Mouse (Mus musculus): Measurements from ENCODE around the gene Spats2l. TPM values are rescaled to one million over a fixed set of nuclear protein-coding genes. Genes with fewer than 3 reads are reported as not detected.

Gene Spats2l
- 10 to 100 TPM; 29.7 to 32.7 TPM for total RNA-seq (2021)

DNA sequence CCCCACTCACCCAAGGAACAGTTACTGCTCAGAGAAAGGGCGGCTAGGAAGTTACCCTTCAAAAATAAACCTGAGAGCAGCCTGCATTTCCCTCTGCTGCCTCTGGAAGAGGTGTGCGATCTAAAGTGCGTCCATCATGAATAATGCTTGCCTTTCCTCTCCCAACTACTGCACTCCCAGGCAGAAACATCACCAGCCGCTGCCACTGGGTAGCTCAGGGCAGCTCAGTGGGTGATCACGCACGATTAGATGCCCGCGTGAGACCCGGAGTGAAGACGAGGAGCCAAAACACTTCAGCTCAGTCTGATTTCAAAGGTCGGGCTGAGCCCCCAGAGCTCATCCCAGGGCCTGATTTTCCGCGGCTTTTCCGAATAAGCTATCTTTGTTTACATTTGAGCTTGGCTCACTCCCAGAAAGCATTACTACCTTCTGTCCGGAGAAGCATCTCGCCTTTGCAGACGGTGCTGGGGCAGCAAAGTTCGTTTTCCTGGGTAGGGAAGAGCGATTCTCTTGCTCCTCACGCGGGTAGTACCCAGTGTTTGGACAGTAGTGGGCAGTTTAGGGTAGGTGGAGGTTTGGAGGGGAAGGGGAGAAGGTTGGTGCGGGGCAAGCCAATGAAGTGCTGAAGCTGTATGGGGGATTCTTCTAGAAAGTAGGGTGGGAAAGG lies at the start of gene Spats2l:
Gene Spats2l (plus strand): TSS at position 162 of the 667 bp plus-strand sequence.
- peak; percentile 44 for DNase-seq

DNA sequence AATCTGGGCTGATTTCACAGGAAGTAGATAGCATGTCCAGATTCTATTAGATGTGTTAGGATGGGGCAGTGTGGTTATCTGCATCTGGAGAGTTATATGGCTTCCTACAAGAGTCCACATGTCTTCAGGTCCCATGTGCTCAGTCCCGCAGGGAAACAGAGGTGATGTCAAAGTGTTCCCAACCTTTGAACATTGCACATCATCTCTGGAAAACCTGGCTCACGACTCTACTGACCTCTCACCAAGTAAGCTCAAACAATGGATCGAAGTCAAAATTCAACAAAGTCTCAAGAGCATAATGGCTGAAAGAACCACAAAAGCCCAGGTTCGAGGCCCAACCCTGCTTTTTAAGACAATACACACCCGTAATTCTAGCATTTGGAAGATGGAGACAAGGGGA lies 48.7 kb upstream of the Spats2l start:
- no peak for DNase-seq

DNA sequence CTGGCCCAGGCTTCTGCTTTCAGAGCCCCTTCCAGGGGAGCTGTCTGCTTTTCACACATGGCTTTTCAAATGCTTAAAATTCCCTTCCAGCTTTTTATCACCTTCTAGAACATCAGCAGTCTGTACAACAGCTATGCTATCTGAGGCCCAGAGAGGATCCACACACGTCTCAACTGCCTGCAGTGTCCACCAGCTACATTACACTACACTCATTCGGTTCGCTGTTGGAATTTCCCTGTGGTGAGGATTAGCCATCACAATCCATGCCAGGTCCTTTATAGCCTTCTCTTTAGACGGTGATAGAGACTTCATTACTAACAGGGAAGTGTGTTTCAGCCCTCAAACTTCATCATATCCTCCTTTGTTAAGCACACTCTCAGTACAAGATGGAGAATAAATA lies 38.1 kb upstream of the Spats2l start:
- no peak for DNase-seq

DNA sequence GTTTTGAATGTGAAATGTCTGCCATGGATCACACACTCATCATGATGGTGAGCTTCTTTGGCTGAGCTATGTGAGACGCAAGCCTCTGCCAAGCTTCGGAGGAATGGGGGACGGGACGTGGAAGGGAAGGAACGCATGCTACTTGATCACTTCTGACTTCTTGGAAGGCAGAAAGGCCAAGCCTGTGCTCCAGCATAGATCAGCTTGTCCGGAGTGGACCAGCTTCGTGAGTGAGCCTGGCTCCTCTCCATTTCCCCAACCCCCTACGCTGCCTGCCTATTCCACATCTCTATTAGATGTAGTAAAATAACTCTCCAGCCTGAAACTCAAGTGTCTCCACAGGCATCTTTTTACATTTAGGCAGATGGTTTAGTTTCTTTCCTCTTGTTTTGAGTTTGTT lies 32.2 kb upstream of the Spats2l start:
- DNase-seq, result peak; percentile 10

DNA sequence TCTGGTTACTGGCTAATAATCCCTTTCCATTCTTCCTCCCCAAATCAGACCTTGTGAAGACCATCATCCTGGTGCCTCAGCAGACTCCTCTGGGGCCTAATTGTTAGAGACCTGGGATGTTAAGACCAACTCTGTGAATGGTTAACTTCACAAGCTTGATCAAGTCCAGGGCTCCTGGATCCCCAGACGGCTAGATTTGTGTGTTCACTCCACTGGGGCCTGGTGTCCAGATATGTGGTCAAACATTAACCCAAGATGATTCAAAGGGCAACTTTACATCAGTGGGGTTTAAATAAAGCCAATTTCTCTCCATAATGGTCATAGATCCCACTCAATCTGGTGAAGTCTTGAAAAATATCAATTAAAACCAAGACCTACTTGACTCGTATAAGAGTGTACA lies 31.7 kb upstream of the Spats2l start:
- no peak for DNase-seq

DNA sequence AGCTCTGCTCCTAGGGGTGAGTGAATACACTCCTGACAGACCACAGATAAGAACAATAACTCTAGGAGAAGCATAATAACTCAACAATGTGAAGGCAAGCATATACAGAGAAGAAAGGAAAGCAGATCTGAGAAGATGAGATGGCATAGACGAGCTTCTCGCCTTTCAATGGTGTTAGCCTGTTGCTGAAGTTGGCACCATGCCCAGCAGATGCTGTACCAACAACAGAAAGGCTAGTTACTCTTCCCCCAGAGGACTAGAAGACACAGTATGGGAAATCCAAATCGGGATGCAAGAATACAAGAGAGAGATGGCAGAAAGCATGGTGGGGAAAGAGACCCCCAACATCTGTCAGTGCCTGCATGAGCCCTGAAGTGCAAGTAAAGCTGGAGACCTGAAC lies 22.2 kb upstream of the Spats2l start:
- no peak for DNase-seq

DNA sequence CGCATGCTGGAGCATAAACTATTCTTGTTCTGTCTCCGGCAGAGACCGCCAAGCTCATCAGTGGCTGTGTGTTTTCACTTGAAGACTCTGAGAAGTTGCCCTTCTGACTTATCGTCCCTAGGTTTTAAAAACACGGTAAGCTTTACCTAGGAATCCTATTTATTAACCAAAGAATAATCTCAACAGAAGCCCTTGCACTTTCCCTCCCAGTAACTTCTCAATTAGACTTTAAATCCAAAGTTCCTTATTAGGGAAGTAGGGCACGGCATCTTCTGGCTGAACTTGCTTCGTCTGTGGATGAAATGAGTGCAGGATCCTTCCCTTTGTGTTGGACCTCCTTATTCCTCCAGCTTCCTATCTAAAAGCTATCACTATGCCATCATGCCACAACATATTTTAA lies 7.6 kb upstream of the Spats2l start:
- DNase-seq, result no peak

DNA sequence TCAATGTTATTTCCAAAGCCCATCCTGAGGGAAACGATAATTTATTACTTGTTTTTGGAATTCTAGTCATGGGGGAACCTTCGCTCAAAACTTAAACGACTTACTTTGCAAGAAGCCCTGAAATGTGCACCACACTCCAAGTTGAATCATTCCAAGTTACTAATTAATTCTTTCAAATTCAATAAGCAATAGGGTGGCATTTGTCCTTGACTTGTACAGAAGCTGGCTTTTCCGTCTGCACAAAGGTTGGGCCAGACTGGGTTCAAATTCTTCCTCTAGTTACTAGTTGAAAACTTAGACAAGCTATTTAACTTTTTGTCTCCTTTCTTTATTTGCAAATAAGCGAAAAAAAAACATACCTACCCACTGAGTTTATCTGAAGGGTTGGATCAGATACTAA lies 636 bp upstream of the Spats2l start:
- DNase-seq, result no peak

DNA sequence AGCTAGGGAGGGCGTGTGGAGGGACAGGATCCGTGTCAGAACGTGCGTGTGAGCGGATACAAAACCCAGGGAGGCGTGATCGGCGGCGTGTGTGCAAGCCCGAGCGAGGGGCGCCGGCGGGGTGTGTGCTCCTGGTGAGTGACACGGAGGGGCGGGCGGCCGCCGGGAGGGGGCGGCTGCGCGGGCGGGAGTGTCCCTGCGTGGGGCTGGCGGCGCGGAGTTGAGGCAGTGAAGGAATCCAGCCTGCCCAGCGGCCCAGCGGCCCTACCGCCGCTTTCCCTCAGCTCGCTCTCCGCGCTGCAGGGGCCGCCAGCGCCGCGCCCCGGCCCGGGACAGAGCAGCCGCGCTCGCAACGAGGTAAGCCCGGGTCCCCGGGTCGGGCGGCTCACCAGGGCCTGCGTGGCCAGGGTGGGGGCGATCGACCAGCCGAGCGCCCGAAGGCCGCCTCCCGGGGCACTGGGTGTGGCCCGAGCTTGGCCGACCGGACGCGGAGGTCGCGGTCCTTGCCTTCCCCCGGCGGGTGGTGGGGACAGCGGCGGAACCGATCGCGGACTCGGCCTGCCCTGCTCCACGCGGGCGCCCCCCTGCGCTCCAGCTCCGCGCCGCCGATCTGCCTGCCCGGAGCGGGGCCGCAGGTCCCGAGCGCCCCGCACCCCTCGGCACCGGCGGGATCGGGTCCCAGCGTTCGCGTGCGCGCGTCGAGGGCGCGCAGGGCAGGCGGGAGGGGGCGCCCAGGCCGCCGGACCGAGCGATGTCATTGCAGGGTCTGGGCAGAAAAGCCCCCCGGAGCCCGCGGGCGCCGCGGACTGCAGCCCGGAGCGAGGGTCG lies 920 bp downstream of the Spats2l start:
- DNase-seq, result peak; percentile 80

DNA sequence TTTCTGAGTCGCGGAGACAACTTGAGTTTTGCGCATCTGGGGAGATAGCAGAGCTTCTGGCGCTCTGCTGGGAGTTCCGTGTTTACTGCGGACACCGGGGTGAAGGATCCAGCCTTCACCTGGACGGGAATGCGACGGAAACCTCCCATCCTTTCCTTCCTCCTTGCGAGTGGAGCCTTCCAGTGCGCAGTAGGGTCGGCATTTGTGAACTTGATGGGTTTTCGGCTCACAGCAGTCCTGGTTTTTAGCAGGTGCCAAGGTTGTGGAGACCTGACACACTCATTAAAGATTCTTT lies 1.5 kb downstream of the Spats2l start:
- DNase-seq, result no peak

DNA sequence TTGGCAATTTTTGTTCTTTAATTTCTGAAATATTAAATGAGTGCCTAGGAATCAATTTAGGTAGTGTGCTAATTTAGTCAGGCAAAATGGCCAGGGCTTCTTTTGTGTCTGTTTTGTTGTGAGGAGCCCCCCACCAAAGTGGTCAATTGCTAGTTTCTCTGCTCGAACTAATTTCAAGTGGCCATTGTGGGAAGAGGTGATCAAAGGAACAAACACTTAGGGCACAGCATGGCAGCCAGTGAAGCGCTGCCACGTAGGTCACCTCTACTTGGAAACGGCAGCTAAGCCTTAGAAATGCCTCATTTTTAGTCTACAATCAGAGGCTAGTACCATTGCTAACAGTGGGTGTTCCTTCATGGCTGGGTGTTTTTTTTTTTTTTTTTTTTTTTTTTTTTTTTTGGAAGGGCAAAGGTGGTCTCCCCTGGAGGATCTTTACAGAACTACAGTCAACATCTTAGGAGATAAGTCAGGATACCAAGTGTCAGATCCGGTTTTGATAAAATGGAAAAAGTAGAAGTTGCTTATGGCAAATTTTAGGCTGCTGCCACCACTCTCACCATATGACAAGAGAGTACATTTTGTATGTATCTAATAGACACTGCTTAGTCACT lies 2.8 kb downstream of the Spats2l start:
- no peak for DNase-seq

DNA sequence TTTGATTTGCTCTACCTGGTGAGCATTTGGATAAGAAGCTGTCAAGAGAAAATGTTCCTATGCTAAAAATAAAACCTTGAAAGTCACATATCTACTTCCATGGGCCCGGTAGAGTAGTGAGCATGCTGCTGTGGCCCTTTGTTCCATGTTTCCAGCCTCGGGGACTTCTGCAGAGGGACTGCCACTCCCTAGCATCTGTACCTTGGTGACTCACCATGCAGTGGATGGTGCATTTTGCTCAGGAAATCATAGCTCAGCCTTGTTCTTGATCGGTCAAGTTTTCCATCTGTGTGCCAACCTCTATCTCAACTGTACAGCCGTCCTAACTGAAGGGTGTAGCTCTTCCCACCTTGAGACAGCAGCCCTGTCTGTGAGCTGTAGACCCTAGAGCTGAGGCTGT lies 10.3 kb downstream of the Spats2l start:
- DNase-seq, result no peak

DNA sequence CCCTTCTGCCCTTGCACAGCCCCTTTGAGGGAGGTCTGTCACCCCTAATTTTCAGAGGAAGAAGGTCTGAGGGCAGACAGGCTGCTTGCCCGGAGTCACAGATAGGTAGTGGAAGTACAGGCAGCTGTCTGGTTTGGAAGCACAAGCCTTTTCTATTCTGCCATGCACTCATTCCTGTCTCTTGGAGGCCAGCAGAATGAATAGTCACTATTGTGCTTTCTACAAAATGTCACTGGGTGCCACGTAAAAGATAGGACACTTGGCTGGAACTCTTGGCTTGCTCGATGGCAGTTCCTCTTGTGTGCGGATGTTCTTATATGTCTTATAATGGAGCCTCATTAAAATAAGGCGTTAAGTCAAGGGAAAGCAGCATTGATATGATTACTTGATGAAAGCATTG lies 15.9 kb downstream of the Spats2l start:
- no peak for DNase-seq

DNA sequence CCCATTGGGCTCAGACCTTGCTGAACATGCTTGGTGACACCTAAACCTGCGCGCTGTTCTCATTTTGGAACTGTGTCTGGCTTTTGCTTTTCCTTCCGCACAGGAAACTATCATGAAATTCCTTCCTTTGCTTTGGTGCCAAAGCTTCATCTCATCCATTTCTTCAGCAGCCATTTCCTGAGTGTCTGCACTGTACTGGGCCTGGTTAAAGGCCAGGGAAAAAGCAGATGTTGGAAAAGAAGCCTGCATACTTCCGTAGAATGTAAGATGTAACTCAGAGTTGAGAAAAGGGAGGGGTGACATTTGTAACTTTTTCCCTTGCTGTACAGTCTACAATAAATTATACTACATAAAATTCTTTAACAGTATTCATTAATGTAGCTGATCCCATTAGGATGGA lies 18.2 kb downstream of the Spats2l start:
- peak; percentile 19 for DNase-seq

DNA sequence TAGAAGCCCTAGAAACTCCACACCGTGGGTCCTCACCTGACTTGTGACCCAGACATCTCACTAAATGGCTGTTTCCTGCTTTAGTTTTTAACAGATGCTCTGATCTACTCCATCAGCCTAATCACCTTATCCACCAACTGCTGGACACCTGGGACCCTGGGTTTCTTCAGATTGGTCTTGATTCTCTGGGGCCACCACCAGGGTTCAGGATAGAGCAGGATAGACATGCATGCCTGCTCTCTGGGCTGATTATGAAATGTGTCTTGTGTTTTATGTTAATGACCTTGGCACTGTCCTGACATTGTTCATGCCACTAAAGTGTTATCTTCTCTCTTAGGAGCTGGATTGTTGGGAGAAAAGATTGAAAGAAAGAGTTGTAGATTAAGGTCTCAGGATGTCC lies 21.9 kb downstream of the Spats2l start:
- no peak for DNase-seq

DNA sequence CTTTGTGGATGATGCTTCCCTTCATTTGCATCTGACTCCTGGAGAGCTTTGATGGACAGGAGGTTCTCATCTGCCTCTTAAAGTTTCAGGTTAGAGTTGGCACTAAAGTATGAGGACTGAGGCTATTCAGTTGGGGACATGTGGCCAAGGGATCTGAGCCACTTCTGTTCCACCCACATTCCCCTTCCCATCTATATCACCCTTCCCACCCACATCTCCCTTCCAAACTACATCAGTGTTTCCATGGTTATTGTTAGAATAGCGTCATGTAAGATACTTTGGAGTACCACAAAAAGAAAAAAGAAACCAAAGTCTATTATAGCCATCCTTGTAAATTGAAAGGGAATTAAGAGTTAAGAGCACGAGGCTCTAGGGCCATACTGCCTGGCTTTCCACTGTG lies 25.4 kb downstream of the Spats2l start:
- no peak for DNase-seq

DNA sequence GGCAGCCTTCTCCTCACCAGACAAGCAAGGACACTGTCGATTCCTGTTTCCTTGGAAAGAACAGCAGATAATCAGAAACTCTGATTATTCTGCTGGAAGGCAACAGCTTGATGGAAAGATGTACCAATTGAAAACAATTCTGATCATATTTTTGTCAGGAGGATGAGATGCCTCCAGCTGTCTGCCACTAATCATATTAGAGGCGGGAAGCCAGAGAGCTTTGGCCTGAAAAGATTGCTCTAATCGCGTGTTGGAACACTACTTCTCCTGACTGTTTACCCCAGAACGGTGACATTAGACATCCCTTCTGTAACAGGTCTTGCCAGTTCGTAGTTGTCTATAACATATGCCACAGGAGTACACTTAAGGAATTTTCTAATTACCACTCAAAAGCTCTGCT lies 26.9 kb downstream of the Spats2l start:
- DNase-seq, result no peak

DNA sequence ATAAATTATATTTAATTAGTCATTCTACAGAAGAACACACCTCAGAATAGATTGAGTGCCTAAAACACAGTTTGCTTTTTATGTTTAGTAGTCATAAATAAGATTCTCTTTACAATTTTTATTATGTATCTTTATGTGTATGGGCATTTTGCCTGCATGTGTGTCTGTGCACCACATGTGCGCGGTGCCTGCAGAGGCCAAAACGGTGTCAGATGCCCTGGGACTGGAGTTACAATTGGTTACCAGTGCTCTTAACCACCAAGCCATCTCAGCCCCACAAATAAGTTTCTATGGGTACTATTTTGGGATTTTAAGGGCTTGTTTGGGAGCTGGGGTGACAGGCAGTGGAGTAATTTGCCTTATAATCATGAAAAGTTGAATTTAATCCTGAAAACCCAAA lies 32.2 kb downstream of the Spats2l start:
- DNase-seq, result no peak

DNA sequence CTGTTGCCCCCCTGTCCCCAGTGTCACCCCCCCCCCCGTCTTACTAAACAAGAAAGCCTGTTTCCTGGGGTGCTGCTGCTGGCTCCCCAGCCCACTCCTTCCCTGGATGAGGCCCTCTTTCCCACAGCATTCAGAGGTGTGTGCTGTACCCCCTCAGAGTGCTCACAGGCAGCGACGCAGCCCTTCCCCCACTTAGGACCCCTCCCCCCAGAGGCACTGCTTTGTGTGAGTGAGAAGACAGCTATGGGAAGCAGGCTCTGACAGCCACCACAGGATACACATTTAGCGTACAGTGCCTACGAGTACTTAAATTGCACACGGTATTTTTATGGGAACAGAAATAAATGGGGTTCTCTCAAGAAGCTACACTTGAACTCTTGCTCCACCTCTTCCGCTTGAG lies 33.9 kb downstream of the Spats2l start:
- no peak for DNase-seq

DNA sequence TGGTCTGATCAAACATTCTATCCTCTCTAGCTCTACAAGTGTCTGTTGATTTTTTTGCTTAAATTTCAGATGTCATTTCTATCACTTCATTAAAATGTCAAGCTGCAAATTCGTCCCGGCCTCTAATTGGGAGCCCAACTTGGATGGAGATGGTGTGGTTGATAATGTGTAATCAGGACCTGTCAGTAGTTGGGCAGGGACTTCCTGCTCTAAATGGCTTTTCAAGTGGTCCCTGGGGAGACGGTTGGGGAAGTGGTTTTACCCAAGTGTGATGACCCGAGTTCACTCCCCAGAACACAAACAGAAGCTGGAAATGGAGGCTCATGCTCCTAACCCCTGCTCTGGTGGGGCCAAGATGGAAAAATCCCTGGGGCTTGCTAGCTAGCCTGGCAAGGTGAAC lies 36.3 kb downstream of the Spats2l start:
- DNase-seq, result no peak

DNA sequence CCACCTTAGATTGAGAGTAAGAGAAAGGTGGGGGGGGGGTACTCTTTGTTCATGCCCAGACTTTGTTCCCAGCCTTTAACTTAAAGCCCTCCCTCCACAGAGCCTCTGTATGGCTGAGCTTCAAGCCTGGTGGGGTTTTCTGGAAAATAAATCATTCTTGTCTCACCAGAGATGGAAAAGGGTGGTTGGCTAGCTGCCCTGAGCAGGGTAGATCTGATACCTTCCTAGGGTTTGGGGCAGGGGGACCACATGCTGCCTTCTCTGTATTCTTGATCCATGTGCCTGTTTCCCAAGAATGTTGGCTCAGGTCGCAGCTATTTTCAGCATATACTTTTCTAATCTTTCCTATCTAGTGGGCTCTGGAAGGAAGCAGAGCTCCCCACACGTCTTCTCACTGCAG lies 43.1 kb downstream of the Spats2l start:
- DNase-seq, result no peak

DNA sequence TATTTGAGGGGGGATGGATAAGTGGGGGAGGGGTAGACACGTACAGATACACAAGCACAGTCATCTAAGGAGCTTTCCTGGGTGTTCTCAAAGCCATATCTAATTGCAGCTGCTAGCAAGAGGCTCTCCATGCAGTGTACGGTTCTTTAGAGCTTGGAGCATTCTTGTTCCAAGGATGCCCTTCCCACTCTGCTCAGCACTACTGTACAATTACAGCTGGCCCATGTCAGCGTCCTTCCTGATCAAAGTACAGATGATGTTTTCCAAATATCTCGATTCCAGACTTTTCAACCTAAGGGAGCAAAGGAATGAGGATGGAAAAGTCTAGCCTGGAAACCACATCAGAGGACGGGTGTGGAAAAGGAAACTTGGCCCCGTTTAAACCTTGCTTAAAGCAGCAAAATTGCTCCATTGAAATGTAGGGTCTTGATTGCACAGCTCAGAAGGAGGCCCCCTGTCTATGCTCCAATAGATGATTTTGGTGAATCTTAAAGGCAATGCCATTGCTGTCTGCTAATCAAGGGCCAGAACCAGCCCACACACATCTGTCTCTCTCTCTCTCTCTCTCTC lies 46.6 kb downstream of the Spats2l start:
- no peak for DNase-seq

DNA sequence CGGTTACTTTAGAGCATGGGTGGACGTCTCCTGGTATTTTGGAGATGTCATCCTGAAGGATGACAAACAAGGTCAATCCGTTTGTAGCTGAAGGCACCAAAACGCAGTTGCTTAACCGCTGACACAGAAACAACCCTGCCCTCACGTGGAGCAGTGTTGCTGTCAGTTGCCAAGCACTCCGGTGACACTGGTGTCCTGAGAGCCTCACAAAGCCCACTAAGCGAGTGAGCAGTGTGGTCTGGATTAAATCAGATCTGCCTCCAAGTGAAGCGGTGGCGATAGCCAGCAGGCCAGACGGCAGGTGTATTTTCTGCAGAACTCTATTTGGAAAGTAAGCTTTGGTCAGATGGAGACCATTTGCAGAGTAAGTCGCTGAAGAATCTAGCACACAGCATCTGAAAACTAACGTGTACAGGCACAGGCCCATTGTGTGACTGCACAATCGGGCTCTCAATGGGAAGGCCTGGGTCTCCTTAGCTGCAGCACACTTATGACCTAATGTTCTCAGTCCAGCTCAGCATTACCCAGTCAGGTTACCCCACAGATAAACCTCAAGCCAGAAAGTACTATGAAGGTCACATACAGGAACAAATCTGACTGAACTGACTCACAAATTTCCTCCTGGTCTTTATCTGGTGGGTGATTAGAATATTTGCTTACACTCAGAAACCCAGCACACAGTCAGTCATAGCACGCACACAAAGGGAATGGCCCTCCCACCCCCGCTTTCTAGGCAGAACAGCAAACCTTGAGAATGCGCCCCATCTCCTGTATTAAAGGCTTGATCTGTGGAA lies 51.2 kb downstream of the Spats2l start:
- DNase-seq, result no peak
